Mouse (Mus musculus): ENCODE measurements around the gene Il10rb. TPM values are rescaled to one million over a fixed set of nuclear protein-coding genes. Genes with fewer than 3 reads are reported as not detected.
A peak's percentile ranks its signal among the peaks of the same experiment; 100 is the strongest.

Il10rb gene
- total and polyA plus RNA-seq, 3 experiments, result 32.1 to 37.9 (median 36.1) TPM

DNA sequence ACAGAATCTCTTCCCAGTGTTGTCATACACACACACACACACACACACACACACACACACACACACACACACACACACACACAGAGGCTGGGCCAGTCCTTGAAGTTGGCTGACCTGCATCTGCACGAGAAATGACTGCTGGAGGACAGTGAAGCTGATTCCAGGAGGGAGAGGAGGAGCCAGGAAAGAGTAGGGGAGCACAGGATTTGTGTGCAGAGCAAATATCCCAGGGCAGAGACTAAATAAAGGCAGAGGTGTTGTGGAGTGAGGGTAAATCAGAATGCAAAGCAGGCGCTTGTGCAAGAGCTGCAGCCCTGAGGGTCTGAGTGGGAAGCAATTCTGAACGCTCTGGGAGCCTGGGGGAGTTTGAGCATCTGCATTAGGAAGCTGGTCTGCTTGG is 45.8 kb upstream of the Il10rb start:
- Histone ChIP-seq H3K4me2 (ENCODE audit: insufficient read depth, low read depth, poor library complexity, severe bottlenecking) (no peak overlapping the region), H3K9me3 (replicated peaks; ENCODE audit: low read length) (no peaks in the 10 kb centered on the region), H3K27me3 (replicated peaks) (no peaks in the 10 kb centered on the region), H3K4me1 (ENCODE audit: control insufficient read depth in 1 of 2, insufficient read depth in 2 of 2) (peaks cover 14 to 41% of the 10 kb centered on the region in 2 experiments; a peak in 3 of 4 replicates), H3K4me3 (replicated peaks in 1 of 3; ENCODE audit: low read depth in 2 of 3, low read length in 2 of 3, poor library complexity in 1 of 3) (no peak overlapping the region), H3K9ac (ENCODE audit: insufficient read depth, low read depth) (no peak overlapping the region), H3K27ac (ENCODE audit: insufficient read depth, low read depth) (no peak overlapping the region), H3K36me3 (replicated peaks in 1 of 2; ENCODE audit: control insufficient read depth in 1 of 2, insufficient read depth in 1 of 2, low read length in 1 of 2) (no peaks in the 10 kb centered on the region), H3K79me2 (replicated peaks; ENCODE audit: control insufficient read depth, extremely low read depth, insufficient read depth, poor library complexity, severe bottlenecking) (no peaks in the 10 kb centered on the region)
- DNase-seq (ENCODE audit: extremely low read depth), result no peak
- no peak for TF ChIP-seq POLR2A (IDR thresholded peaks at IDR 0.05; ENCODE audit: low read depth, low read length)
- no peak for TF ChIP-seq POLR2AphosphoS2 (IDR thresholded peaks at IDR 0.05; ENCODE audit: low read depth, low read length)
- no peak for TF ChIP-seq PAX5 (IDR thresholded peaks at IDR 0.05; ENCODE audit: low read length)
- no peak for TF ChIP-seq USF1 (IDR thresholded peaks at IDR 0.05; ENCODE audit: low read depth, low read length)
- TF ChIP-seq HCFC1 (IDR thresholded peaks at IDR 0.05; ENCODE audit: low read depth, low read length), result no peak
- TF ChIP-seq RCOR1 (conservative IDR thresholded peaks at IDR 0.05; ENCODE audit: low read depth, low read length), result no peak
- no peak for TF ChIP-seq ZMIZ1 (IDR thresholded peaks at IDR 0.05; ENCODE audit: low read depth, low read length)
- TF ChIP-seq UBTF (IDR thresholded peaks at IDR 0.05; ENCODE audit: low read depth, low read length), result no peak
- no peak for TF ChIP-seq ZNF384 (IDR thresholded peaks at IDR 0.05; ENCODE audit: low read depth, low read length)
- TF ChIP-seq NRF1 (IDR thresholded peaks at IDR 0.05; ENCODE audit: low read depth, low read length), result no peak
- TF ChIP-seq BHLHE40 (IDR thresholded peaks at IDR 0.05; ENCODE audit: low read depth, low read length), result no peak
- no peak for TF ChIP-seq GABPA (IDR thresholded peaks at IDR 0.05; ENCODE audit: insufficient replicate concordance, low read depth, low read length)
- TF ChIP-seq ELF1 (IDR thresholded peaks at IDR 0.05; ENCODE audit: low read depth, low read length), result no peak
- no peak for TF ChIP-seq SIN3A (IDR thresholded peaks at IDR 0.05; ENCODE audit: low read length)
- in situ Hi-C loops (cut with MboI; ENCODE audit: low pct_ligation_motif_present, low pct_unique_long_range_greater_than_20kb, low sequenced_read_pairs) (loop anchor here (10.0 to 25.0 kb wide), 4 partner anchors 125 to 927 kb away; partner anchors contain the start of genes Ifnar1, Kcne2 and Tmem50b), dilution Hi-C loops (cut with MboI; ENCODE audit: extremely low pct_ligation_motif_present, extremely low pct_unique_long_range_greater_than_20kb, low sequenced_read_pairs) (no loop called here)

DNA sequence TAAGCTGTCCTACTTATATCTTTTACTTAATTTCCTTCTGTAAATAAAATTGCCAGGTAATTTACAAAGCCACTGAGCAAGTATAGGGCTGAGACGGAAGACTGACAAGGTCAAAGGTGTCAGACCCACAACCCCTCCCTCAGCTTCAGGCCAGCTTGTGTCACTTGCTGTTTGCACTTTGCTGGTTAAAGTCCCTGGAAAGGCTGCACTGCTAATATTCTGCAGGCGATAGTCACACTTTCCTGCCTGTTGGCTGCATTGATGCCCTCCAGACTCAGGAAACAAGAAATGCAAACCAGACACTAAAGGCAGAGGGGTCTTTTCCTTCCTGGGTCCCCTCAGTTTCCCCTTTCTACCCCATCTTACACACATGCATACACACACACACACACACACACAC is 44.0 kb upstream of the Il10rb start:
- DNase-seq (ENCODE audit: extremely low read depth), result no peak
- dilution Hi-C loops (cut with MboI; ENCODE audit: extremely low pct_ligation_motif_present, extremely low pct_unique_long_range_greater_than_20kb, low sequenced_read_pairs), result no loop called here
- no peak for TF ChIP-seq JUN (IDR thresholded peaks at IDR 0.05; ENCODE audit: insufficient read depth, low read depth, low read length)
- TF ChIP-seq ZKSCAN1 (IDR thresholded peaks at IDR 0.05; ENCODE audit: borderline replicate concordance, low read depth, low read length), result no peak
- TF ChIP-seq UBTF (IDR thresholded peaks at IDR 0.05; ENCODE audit: low read depth, low read length), result no peak
- no peak for TF ChIP-seq MYC (IDR thresholded peaks at IDR 0.05; ENCODE audit: low read depth, low read length)
- TF ChIP-seq CHD2 (IDR thresholded peaks at IDR 0.05; ENCODE audit: low read length), result no peak
- no peak for TF ChIP-seq POLR2AphosphoS2 (IDR thresholded peaks at IDR 0.05; ENCODE audit: low read depth, low read length)
- no peak for TF ChIP-seq HCFC1 (IDR thresholded peaks at IDR 0.05; ENCODE audit: low read depth, low read length)
- no peak for TF ChIP-seq EP300 (IDR thresholded peaks at IDR 0.05; ENCODE audit: low read length)
- no peak for TF ChIP-seq CTCF (conservative IDR thresholded peaks at IDR 0.05 in 1 of 2, IDR thresholded peaks at IDR 0.05 in 1 of 2; ENCODE audit: low read depth in 2 of 2, low read length in 2 of 2)
- no peak for TF ChIP-seq ZC3H11A (IDR thresholded peaks at IDR 0.05; ENCODE audit: low read depth, low read length)
- no peak for TF ChIP-seq USF1 (IDR thresholded peaks at IDR 0.05; ENCODE audit: low read depth, low read length)
- no peak for TF ChIP-seq JUND (conservative IDR thresholded peaks at IDR 0.05; ENCODE audit: low read depth, low read length)
- no peak for TF ChIP-seq RCOR1 (conservative IDR thresholded peaks at IDR 0.05; ENCODE audit: low read depth, low read length)
- TF ChIP-seq TBP (conservative IDR thresholded peaks at IDR 0.05; ENCODE audit: low read depth, low read length), result no peak
- TF ChIP-seq GABPA (IDR thresholded peaks at IDR 0.05; ENCODE audit: insufficient replicate concordance, low read depth, low read length), result no peak
- no peak for TF ChIP-seq PAX5 (IDR thresholded peaks at IDR 0.05; ENCODE audit: low read length)
- TF ChIP-seq MXI1 (IDR thresholded peaks at IDR 0.05; ENCODE audit: low read depth, low read length), result no peak
- Histone ChIP-seq H3K9ac (ENCODE audit: insufficient read depth, low read depth) (no peak overlapping the region), H3K4me2 (ENCODE audit: insufficient read depth, low read depth, poor library complexity, severe bottlenecking) (no peak overlapping the region), H3K4me3 (replicated peaks in 1 of 3; ENCODE audit: low read depth in 2 of 3, low read length in 2 of 3, poor library complexity in 1 of 3) (peak overlapping the region in 1 of 3 experiments; percentile 40), H3K27ac (ENCODE audit: insufficient read depth, low read depth) (no peak overlapping the region), H3K79me2 (replicated peaks; ENCODE audit: control insufficient read depth, extremely low read depth, insufficient read depth, poor library complexity, severe bottlenecking) (no peaks in the 10 kb centered on the region), H3K27me3 (replicated peaks) (no peaks in the 10 kb centered on the region), H3K9me3 (replicated peaks; ENCODE audit: low read length) (no peaks in the 10 kb centered on the region), H3K36me3 (replicated peaks in 1 of 2; ENCODE audit: control insufficient read depth in 1 of 2, insufficient read depth in 1 of 2, low read length in 1 of 2) (no peaks in the 10 kb centered on the region), H3K4me1 (ENCODE audit: control insufficient read depth in 1 of 2, insufficient read depth in 2 of 2) (peaks cover 22 to 50% of the 10 kb centered on the region in 2 experiments)
- in situ Hi-C loops (cut with MboI; ENCODE audit: low pct_ligation_motif_present, low pct_unique_long_range_greater_than_20kb, low sequenced_read_pairs), result loop anchor here (10.0 to 25.0 kb wide), 4 partner anchors 123 to 925 kb away; partner anchors contain the start of genes Ifnar1, Kcne2 and Tmem50b

Data from CH12.LX (cell line).